Mouse (Mus musculus) C2C12 (cell line): ENCODE results near the gene Sh3pxd2a. TPM values are rescaled to one million over a fixed set of nuclear protein-coding genes. Genes with fewer than 3 reads are reported as not detected.

ENCODE experiments used
- H3K27me3 ChIP-seq: one replicate; pipeline ENCODE4 v1.6.1; 2011; ENCODE audit not compliant: control insufficient read depth, insufficient read depth, insufficient read length
- H3K36me3 ChIP-seq: one replicate; pipeline ENCODE4 v1.6.1; 2011; ENCODE audit not compliant: control insufficient read depth, insufficient read depth
- H3K4me3 ChIP-seq: one replicate; pipeline ENCODE4 v1.5.1; 2011; ENCODE audit warnings: mild to moderate bottlenecking, control low read depth; ENCODE audit not compliant: poor library complexity, insufficient read depth, severe bottlenecking
- H3K79me2 ChIP-seq: one replicate; pipeline ENCODE4 v1.6.1; 2011; ENCODE audit not compliant: control insufficient read depth, insufficient read depth
- H3K79me3 ChIP-seq: one replicate; pipeline ENCODE4 v1.6.1; 2011; ENCODE audit warnings: low read depth, control low read depth
- H3ac ChIP-seq: one replicate; pipeline ENCODE3; 2011; ENCODE audit warnings: low read depth; ENCODE audit not compliant: control insufficient read depth, insufficient read length
- CEBPB ChIP-seq: IDR thresholded peaks from one replicate; pipeline ENCODE4 v1.6.1; 2011; ENCODE audit warnings: low read depth, mild to moderate bottlenecking, control low read depth, moderate library complexity
- CTCF ChIP-seq: IDR thresholded peaks from one replicate; pipeline ENCODE4 v1.5.1; 2011; ENCODE audit not compliant: control insufficient read depth, insufficient read depth, insufficient read length
- FOSL1 ChIP-seq: IDR thresholded peaks from one replicate; pipeline ENCODE4 v1.8.0; 2011; ENCODE audit warnings: mild to moderate bottlenecking, low read length; ENCODE audit not compliant: poor library complexity, insufficient read depth, severe bottlenecking
- MAX ChIP-seq: IDR thresholded peaks from one replicate; pipeline ENCODE4 v1.6.1; 2011; ENCODE audit warnings: mild to moderate bottlenecking, control low read depth
- MYOD1 ChIP-seq: IDR thresholded peaks from one replicate; pipeline ENCODE4 v1.6.1; 2011; ENCODE audit warnings: low read depth; ENCODE audit not compliant: control insufficient read depth, insufficient read length
- MYOG ChIP-seq: IDR thresholded peaks from one replicate; pipeline ENCODE4 v1.6.1; 2011; ENCODE audit not compliant: control insufficient read depth, insufficient read length; ENCODE audit errors: extremely low read depth
- USF1 ChIP-seq: IDR thresholded peaks from one replicate; pipeline ENCODE4 v1.6.1; 2011; ENCODE audit warnings: low read depth, mild to moderate bottlenecking, control low read depth, moderate library complexity
- polyA plus RNA-seq: library from polyadenylated mRNA; unstranded; fragments of >200 nt; fragmentation: generic; extraction: Trizol; gene quantifications from one replicate; pipeline ENCODE4 v1.2.1, GENCODE M21; 2012; ENCODE audit warnings: missing spikeins

Gene Sh3pxd2a
- polyA plus RNA-seq, 1 experiment, result 22.2 TPM

DNA sequence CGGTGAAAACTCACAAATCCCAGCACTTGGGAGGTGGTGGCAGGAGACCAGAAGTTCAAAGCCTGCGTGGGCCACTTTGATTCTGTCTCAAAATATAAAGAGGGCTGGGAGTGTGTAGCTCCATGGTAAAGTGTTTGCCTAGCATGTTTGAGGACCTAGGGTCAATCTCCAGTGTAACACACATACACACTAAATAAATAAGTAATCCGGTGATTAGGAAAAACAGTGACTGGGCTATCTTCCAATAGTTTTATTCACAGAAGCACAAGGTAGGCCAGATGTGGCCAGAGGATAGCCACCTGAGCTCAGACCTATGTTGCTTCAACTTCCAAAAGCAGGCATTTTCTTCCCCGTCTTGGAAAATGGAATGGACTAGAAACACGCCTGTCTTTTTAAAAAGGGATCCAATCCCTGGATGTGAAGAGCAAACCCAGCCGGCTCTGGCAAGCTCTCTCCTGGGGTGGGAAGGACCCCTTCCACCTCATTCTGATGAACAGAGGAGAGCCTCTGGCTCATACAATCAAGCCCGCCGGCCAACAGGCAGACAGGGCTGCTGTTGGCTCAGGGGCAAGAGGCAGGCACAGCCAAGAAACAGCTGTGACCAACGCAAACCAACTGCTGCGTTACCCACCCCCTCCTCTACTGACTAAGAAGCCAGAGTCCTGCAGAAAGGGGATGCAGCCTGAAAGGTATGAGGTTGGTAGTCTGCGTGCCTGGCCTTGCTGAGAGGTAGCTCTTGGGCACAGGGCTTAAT lies 140.9 kb downstream of the Sh3pxd2a start:
- peaks cover 2% of the 10 kb centered on the region for H3K79me2 ChIP-seq
- no peak overlapping the region for H3ac ChIP-seq
- H3K27me3 ChIP-seq, result no peaks in the 10 kb centered on the region
- H3K79me3 ChIP-seq, result no peaks in the 10 kb centered on the region
- no peaks in the 10 kb centered on the region for H3K36me3 ChIP-seq
- H3K4me3 ChIP-seq, result no peak overlapping the region
- TF ChIP-seq USF1 (no peak), FOSL1 (no peak), MYOG (no peak), CEBPB (no peak), MAX (no peak), CTCF (no peak), MYOD1 (no peak)

DNA sequence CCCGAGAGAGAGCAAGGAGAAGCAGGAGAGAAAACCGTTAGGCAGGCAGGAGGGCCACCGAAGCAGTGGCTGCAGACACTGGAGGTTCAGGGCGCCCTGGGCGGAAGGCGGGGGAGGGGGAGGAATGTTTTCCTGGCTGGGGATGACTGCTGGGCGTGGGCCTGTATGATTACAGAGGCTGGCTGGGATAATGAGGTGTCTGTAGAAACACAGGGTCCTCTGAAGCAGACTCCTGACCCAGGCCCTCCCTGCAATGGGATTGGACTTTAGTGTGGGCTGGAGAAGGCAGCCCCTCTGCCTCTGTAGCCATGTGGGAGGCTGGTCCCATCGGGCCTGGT lies 143.9 kb downstream of the Sh3pxd2a start:
- no peak for TF ChIP-seq MYOD1
- Histone ChIP-seq H3K4me3 (no peak overlapping the region), H3K79me3 (peaks cover 3% of the 10 kb centered on the region), H3ac (no peak overlapping the region), H3K27me3 (no peaks in the 10 kb centered on the region), H3K36me3 (no peaks in the 10 kb centered on the region), H3K79me2 (peaks cover 13% of the 10 kb centered on the region)

DNA sequence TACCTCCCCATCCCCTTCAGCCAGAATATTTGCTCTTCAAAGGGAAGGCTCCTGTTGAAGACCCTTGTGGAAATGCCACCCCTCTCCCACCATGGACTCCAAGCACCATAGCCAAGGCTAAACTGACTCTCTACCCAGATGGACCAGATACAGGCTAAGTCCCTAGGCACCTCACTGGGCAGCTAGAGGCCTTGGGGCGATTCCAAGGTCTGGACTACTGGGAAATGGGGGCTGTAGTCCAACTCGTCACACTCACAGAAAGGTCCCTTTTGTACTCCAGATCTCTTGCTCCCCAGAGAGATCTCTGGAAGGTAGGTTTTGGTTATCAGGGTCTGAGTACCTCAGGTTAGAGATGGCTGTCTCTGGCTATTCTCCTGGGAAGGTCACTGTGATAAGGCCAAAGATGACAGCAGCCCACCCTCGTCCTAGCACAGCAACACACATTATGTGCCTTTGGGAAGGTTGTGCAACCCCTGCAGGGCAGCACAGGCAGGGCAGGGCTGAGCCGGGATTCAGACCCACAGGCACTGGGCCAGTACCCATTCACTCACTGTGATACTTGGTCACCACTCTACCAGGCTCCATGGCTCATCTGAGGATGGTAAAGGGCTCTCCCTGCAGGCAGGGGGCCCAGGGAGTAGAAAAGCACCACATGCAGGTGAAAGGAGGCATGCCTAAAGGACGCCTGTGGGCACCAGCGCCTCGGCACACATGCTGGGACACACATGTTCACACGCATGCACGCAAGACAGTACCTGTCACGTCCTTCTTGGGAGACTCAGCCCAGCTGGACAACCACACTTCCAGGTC lies 144.5 kb downstream of the Sh3pxd2a start:
- TF ChIP-seq MYOD1, result no peak
- TF ChIP-seq FOSL1, result no peak
- peak; percentile 51 for TF ChIP-seq CEBPB
- TF ChIP-seq CTCF, result no peak
- no peak overlapping the region for H3K4me3 ChIP-seq

DNA sequence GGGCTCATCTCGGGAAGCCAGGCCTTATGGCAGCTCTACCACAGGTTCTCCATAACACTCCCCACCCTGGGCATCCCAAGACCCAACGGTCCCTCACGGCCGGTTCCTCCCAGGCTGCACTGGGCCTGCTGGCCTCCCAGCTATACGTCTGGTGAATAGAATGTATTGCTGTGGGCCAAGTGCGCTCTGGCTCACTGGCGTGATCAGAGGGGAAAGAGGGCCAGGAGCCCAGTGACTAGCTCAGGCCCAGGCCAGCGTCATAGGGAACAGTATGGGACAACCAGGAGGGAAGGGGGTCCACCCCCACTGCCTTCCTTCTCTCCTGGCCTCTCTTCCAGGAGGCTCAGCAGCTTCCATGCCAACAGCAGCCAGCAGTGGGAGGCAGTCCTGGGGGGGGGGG lies 145.1 kb downstream of the Sh3pxd2a start:
- TF ChIP-seq MYOD1, result no peak
- Histone ChIP-seq H3K27me3 (no peaks in the 10 kb centered on the region), H3K4me3 (no peak overlapping the region), H3K79me3 (peaks cover 3% of the 10 kb centered on the region), H3ac (no peak overlapping the region), H3K36me3 (no peaks in the 10 kb centered on the region), H3K79me2 (peaks cover 18% of the 10 kb centered on the region)

More for the DNA sequence above, 144.5 kb downstream of the Sh3pxd2a start:
- Histone ChIP-seq H3K27me3 (no peaks in the 10 kb centered on the region), H3K36me3 (no peaks in the 10 kb centered on the region), H3ac (no peak overlapping the region), H3K79me2 (peaks cover 13% of the 10 kb centered on the region), H3K79me3 (peaks cover 3% of the 10 kb centered on the region)

DNA sequence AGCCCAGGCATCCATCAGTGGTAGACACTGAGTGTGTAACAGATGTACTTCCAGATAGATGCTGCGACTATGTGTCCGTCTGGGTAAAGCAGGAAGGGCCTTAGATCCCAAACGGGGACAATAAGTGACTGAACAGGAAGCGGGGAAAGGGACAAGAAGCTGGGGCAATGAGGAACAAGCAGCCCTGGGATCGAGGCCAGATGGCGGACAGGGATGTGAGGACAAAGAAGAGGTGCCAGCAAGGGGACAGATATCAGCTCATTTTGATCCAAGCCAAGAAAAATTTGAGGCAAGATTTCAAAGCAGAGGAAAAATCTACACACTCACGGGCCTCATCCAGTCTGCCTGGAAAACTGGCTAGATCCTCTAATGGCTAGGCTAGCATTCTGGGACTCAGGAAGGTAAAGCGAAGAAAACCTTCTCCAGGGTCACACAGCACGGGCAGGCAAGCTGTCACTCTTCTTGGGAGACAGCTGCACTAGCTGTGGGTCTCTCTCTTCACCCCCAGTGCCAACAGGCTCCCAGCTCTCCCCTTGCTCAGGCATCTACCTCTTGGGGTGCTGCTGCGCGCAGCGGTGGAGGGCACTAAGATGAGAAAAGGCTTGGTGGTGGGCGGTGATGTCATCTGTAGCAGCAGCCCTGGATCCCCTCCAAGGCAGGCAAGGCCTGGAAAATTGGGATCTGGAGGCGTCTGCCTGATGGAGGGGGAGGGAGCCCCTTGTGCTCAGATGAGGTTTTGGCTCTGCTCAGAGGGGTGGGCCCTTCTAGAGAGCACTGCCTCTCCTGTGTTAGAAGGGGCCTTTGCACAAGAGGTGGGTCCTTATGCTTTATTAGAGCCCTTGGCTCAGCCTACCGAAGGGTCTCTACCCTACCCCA lies 146.9 kb downstream of the Sh3pxd2a start:
- Histone ChIP-seq H3K4me3 (no peak overlapping the region), H3K79me3 (peaks cover 19% of the 10 kb centered on the region), H3K27me3 (no peaks in the 10 kb centered on the region), H3ac (peak overlapping the region; percentile 40), H3K36me3 (no peaks in the 10 kb centered on the region), H3K79me2 (peaks cover 36% of the 10 kb centered on the region)
- TF ChIP-seq MYOD1 (peak; percentile 4), CEBPB (no peak)
